Mouse (Mus musculus) thymus, adult 2 months (tissue): ENCODE data around the gene Cd24a. TPM values are rescaled to one million over a fixed set of nuclear protein-coding genes. Genes with fewer than 3 reads are reported as not detected.
A peak's percentile ranks its signal among the peaks of the same experiment; 100 is the strongest.

Source experiments
- DNase-seq: peaks from one replicate; pipeline ENCODE4 v3.0.0; 2021
- H3K27ac ChIP-seq: fragments of 200-500 bp; 2 replicates; pipeline ENCODE4 v1.5.1; 2012; ENCODE audit warnings: low read length, control low read depth; ENCODE audit not compliant: control insufficient read depth, insufficient read depth
- H3K27me3 ChIP-seq: fragments of 200-500 bp; 2 replicates; pipeline ENCODE4 v1.6.1; 2012; ENCODE audit warnings: mild to moderate bottlenecking, low read length, moderate library complexity, mixed read lengths; ENCODE audit not compliant: control insufficient read depth, insufficient read depth
- H3K36me3 ChIP-seq: fragments of 200-500 bp; 2 replicates; pipeline ENCODE4 v1.6.1; 2012; ENCODE audit warnings: mild to moderate bottlenecking, low read length, moderate library complexity; ENCODE audit not compliant: control insufficient read depth, insufficient read depth
- H3K4me1 ChIP-seq: fragments of 200-500 bp; replicated peaks from 2 replicates; pipeline ENCODE4 v1.6.1; 2012; ENCODE audit warnings: low read length; ENCODE audit not compliant: control insufficient read depth, insufficient read depth
- H3K4me3 ChIP-seq: fragments of 200-500 bp; 2 replicates; pipeline ENCODE4 v1.5.1; 2012; ENCODE audit warnings: mild to moderate bottlenecking, low read length, control low read depth, moderate library complexity; ENCODE audit not compliant: control insufficient read depth, insufficient read depth
- CTCF ChIP-seq: fragments of 200-500 bp; IDR thresholded peaks from 2 replicates; pipeline ENCODE4 v1.5.1; 2012; ENCODE audit warnings: mild to moderate bottlenecking, control low read depth, low read length, moderate library complexity, borderline replicate concordance; ENCODE audit not compliant: control insufficient read depth, poor library complexity, insufficient read depth; ENCODE audit errors: extremely low read depth
- POLR2A ChIP-seq: fragments of 200-500 bp; IDR thresholded peaks from 2 replicates; pipeline ENCODE4 v1.6.1; 2012; ENCODE audit warnings: mild to moderate bottlenecking, low read length, control low read depth, moderate library complexity; ENCODE audit not compliant: control insufficient read depth, poor library complexity, insufficient read depth; ENCODE audit errors: extremely low read depth
- WGBS: fragments of 180-500 bp; shearing (Covaris S2); methylation state at CpG from one replicate; pipeline ENCODE4 v1.1.7; 2018; 5-methylcytosine and 5-hydroxymethylcytosine counted together
- polyA plus RNA-seq: library from polyadenylated mRNA; depleted of rRNA; stranded (reverse); fragments of >200 nt; gene quantifications from 2 replicates; pipeline ENCODE4 v1.2.3, GENCODE M21; 2012

The Cd24a gene
- polyA plus RNA-seq, 1 experiment = 247 TPM

GRCm38 (mm10) chr10:43580649-43581078 lies 2.6 kb downstream of the Cd24a start:
- Histone ChIP-seq H3K4me1 (peaks cover 18% of the 10 kb centered on the region; the same call in 1 of the 2 replicates), H3K36me3 (no peaks in the 10 kb centered on the region), H3K27ac (peak overlapping the region; percentile 13; the same call in 1 of the 2 replicates), H3K27me3 (no peaks in the 10 kb centered on the region), H3K4me3 (peak overlapping the region; percentile 65)
- WGBS = under 1% methylated on average over 15 of the region's 15 CpGs
- no peak for TF ChIP-seq POLR2A
- no peak for TF ChIP-seq CTCF
- DNase-seq = peak; percentile 41

GRCm38 (mm10) chr10:43581260-43581659 lies 3.2 kb downstream of the Cd24a start:
- Histone ChIP-seq H3K27ac (no peak overlapping the region), H3K27me3 (no peaks in the 10 kb centered on the region), H3K4me1 (peaks cover 18% of the 10 kb centered on the region; the same call in 1 of the 2 replicates), H3K36me3 (no peaks in the 10 kb centered on the region), H3K4me3 (peak overlapping the region; percentile 65)
- WGBS = 26% methylated on average over 3 of the region's 3 CpGs
- DNase-seq = no peak
- no peak for TF ChIP-seq POLR2A
- TF ChIP-seq CTCF = no peak

GRCm38 (mm10) chr10:43584538-43584937 lies 6.5 kb downstream of the Cd24a start:
- no peak for TF ChIP-seq POLR2A
- no peak for TF ChIP-seq CTCF
- H3K4me3 ChIP-seq = no peak overlapping the region
- peaks cover 8% of the 10 kb centered on the region; the same call in 1 of the 2 replicates for H3K4me1 ChIP-seq
- 98% methylated on average over 4 of the region's 4 CpGs for WGBS
- no peak overlapping the region for H3K27ac ChIP-seq
- H3K27me3 ChIP-seq = no peaks in the 10 kb centered on the region
- no peaks in the 10 kb centered on the region for H3K36me3 ChIP-seq
- DNase-seq = no peak

GRCm38 (mm10) chr10:43588470-43589177 lies 10.5 kb downstream of the Cd24a start:
- no peak for DNase-seq
- 52% methylated on average over 8 of the region's 8 CpGs for WGBS
- H3K4me1 ChIP-seq = 0 out of 2 replicates have a peak, but pooled peaks cover 5% of the 10 kb centered on the region
- H3K36me3 ChIP-seq = no peaks in the 10 kb centered on the region
- no peak overlapping the region for H3K27ac ChIP-seq
- H3K4me3 ChIP-seq = no peak overlapping the region
- TF ChIP-seq CTCF (no peak), POLR2A (no peak)
- no peaks in the 10 kb centered on the region for H3K27me3 ChIP-seq

GRCm38 (mm10) chr10:43591477-43591876 lies 13.4 kb downstream of the Cd24a start:
- Histone ChIP-seq H3K27me3 (no peaks in the 10 kb centered on the region), H3K4me3 (no peak overlapping the region), H3K36me3 (no peaks in the 10 kb centered on the region), H3K4me1 (0 out of 2 replicates have a peak, but pooled peaks cover 5% of the 10 kb centered on the region), H3K27ac (no peak overlapping the region)
- no peak for DNase-seq
- WGBS = 26% methylated on average over 10 of the region's 10 CpGs
- TF ChIP-seq CTCF (no peak), POLR2A (no peak)

- TF ChIP-seq CTCF (no peak), POLR2A (no peak)
- H3K36me3 ChIP-seq = no peaks in the 10 kb centered on the region
- 97% methylated on average over 5 of the region's 5 CpGs for WGBS
- 0 out of 2 replicates have a peak, but pooled peaks cover 5% of the 10 kb centered on the region for H3K4me1 ChIP-seq
- no peaks in the 10 kb centered on the region for H3K27me3 ChIP-seq
- H3K4me3 ChIP-seq = no peak overlapping the region
- H3K27ac ChIP-seq = no peak overlapping the region
- DNase-seq = no peak
These were observed 15.1 kb downstream of the Cd24a start for GRCm38 (mm10) chr10:43593182-43593581.

- H3K4me3 ChIP-seq = no peak overlapping the region
- H3K4me1 ChIP-seq = 0 out of 2 replicates have a peak, but pooled peaks cover 5% of the 10 kb centered on the region
- H3K27me3 ChIP-seq = no peaks in the 10 kb centered on the region
- WGBS = 93% methylated on average over 2 of the region's 2 CpGs
- no peak for DNase-seq
- no peak for TF ChIP-seq CTCF
- H3K27ac ChIP-seq = no peak overlapping the region
- no peaks in the 10 kb centered on the region for H3K36me3 ChIP-seq
These were observed 16.1 kb downstream of the Cd24a start for GRCm38 (mm10) chr10:43594187-43594586.
